Mouse (Mus musculus): ENCODE results near the gene Mxd3.

Mxd3 gene

DNA sequence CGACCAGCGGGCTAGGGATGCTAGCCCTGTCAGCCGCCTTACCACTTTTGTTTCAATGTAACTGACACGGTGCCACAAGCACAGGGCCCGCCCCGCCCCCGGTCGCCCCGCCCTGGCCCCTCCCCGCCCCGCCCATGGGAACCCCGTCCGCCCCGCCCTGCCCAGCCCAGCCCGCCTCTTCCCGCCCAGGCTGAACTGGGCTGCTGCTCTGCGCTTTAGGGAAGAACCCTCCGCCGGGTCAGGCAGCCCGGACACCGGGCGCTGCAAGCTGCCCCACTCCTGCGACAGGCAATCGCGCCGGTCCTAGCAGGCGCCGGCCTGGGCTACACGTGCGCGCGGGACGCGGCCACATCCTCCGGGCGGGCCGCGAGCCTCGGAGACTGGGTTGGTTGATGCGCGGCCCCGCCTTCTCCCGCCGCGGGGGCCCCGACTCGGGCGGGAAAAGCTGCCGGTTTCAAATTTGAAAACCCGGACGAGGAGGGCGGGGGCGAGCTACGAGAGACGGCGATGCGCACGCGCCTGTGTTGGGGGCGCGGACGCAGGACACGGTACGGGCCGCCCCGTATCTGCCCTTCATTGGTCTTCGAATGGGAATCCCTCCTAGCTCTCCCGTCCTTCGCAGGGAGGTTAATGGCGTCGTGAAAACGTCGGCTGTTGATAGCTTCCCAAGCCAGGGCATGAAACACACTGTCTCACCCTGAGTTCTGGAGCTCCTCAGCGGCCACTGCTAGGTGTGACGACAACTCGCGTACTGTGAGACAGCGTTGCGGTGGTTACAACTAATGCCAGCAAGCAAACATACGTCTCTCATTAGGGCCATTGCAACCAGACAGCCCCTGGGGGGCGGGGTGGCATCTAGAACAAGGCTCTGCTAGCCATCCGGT is at the start of gene Mxd3:
Mxd3 (minus strand) TSS at position 141 of the 884 bp plus-strand sequence.
- peak; percentile 81 for DNase-seq (ENCODE audit: low read depth, low spot score)

DNA sequence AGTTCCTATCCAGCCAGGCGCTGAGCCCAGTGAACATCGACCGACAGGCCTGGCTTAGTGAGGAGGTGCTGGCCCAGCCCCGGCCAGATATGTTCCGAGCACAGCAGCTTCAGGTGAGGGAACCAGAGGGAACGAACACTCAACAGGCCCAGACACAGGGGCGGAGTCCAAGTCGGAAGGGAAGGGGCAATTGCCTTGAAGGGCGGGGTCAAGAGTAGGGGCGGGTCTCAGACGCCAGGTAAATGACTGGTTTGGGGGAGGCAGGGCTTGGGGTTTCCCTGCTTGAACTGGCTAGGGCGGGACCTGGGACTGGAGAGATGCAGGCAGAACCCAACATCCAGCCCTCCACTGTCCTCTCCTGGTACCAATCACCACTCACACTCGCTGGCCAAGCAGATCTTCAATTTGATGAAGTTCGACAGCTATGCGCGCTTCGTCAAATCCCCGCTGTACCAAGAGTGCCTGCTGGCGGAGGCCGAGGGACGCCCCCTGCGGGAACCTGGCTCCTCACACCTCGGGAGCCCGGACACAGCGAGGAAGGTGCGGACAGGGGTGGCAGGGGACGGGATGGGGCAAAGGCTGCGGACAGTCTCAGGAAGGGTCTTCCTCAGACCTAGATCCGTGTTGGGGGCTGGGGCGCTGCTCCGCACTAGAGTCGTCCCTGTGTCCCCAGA is 49.4 kb upstream of the Mxd3 start:
- DNase-seq (ENCODE audit: low read depth, low spot score), result no peak

GRCm38 (mm10) chr13:55375877-55376276 is 46.3 kb upstream of the Mxd3 start:
- no peak for DNase-seq (ENCODE audit: low read depth, low spot score)

GRCm38 (mm10) chr13:55374206-55374924 is 44.7 kb upstream of the Mxd3 start:
- DNase-seq (ENCODE audit: low read depth, low spot score), result no peak

- DNase-seq (ENCODE audit: low read depth, low spot score), result no peak
Measured at GRCm38 (mm10) chr13:55371740-55372139, 42.1 kb upstream of the Mxd3 start.

GRCm38 (mm10) chr13:55371007-55371681 is 41.5 kb upstream of the Mxd3 start:
- no peak for DNase-seq (ENCODE audit: low read depth, low spot score)

DNA sequence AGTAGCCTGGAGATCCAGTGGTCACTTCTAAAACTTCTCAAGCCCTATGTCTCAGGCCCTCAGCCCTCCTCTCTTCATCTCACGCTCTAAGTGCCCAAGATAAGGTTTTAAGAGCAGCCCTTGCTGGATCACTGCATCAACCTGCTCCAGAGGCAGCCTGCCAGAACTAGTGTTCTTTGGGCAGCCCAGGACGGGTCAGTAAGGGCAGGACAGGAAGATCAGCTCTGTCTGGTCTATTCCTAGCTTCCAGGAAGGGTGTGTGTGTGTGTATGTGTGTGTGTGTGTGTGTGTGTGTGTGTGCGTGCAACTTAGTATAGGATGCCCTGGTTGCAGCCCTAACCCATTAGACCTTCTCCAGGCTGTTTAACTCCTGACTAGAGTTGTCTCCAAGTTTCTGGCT is 40.6 kb upstream of the Mxd3 start:
- DNase-seq (ENCODE audit: low read depth, low spot score), result no peak

- peak; percentile 34 for DNase-seq (ENCODE audit: low read depth, low spot score)
Measured at GRCm38 (mm10) chr13:55369531-55370114, 40.0 kb upstream of the Mxd3 start, which contains the start of gene Rgs14. Gene Rgs14, plus strand, starts transcription at chr13:55369732.

GRCm38 (mm10) chr13:55368401-55368800 is 38.8 kb upstream of the Mxd3 start:
- DNase-seq (ENCODE audit: low read depth, low spot score), result no peak

DNA sequence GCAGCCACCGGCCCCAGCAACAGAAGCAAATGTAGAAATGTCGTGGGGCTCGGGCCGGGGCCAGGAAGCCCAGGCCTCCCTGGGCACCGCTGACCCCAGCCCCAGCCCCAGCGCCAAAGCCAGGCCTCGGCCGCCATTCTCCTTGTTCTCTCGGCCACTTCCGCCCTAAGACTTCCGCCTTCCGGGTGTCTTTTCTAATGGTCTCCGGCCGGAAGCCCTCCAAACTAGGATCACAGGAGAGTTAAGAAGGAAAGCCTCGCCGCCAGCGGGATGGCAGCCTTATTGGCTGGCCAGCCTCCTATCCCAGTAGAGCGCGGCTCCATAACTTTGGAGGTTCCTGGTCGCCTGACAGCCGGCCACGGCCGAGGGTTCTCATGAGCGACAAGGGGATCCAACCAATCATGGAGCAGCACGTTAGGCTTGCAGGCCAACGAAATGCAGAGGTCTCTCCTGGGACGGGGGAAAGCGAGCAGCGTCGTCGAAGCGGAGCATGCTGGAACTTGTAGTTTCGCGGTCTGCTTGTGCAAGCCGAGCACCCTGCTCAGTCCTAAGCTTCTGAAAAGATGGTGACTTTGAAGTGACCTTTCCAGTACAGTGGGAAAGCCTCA is 32.9 kb upstream of the Mxd3 start, which contains the start of gene Lman2:
Lman2 (minus strand) TSS at position 331 of the 608 bp plus-strand sequence.
- peak; percentile 93 for DNase-seq (ENCODE audit: low read depth, low spot score)

GRCm38 (mm10) chr13:55361974-55362452 is 32.4 kb upstream of the Mxd3 start:
- DNase-seq (ENCODE audit: low read depth, low spot score), result no peak

DNA sequence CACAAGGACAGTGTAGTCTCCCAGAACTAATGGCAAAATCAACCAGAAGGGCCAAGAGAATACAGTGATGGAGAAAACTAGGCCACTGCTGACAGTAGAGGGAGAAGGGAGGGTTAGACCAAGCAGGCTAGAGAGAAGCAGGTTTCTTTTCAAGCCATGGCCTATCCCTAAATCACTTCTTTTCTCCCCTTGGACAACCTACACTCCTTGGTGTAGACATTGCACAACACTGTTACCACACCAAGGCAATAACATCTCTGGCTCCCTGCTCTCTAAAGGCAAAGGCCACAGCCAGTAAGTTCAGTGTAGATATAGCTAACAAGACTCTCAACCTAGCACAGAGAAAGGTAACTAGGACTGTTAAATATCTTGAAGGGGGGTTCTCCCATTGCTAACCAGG is 31.5 kb upstream of the Mxd3 start:
- no peak for DNase-seq (ENCODE audit: low read depth, low spot score)

DNA sequence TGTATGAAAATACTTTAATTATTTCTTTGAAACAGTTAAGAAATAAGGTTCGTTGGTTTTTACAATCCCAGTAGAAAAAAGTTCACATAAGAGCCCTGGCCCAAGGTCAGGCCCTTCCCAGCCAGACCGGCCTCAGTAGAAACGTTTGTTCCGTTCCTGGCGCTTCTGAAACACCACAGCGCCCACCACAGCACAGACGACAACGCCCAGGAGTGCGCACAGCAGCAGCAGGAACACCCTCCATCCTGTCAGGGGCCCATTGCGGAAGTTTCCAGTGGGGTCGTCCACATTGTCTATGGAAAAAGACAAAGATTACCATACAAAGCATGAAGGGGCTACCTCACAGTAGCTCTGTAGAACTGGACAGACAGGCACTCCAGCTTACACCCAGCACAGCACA is 17.1 kb upstream of the Mxd3 start:
- no peak for DNase-seq (ENCODE audit: low read depth, low spot score)

- DNase-seq (ENCODE audit: low read depth, low spot score), result no peak
Measured at GRCm38 (mm10) chr13:55344286-55344685, 14.7 kb upstream of the Mxd3 start.

- DNase-seq (ENCODE audit: low read depth, low spot score), result no peak
Measured at GRCm38 (mm10) chr13:55342469-55342868, 12.8 kb upstream of the Mxd3 start.

- no peak for DNase-seq (ENCODE audit: low read depth, low spot score)
Measured at GRCm38 (mm10) chr13:55339259-55339658, 9.6 kb upstream of the Mxd3 start.

DNA sequence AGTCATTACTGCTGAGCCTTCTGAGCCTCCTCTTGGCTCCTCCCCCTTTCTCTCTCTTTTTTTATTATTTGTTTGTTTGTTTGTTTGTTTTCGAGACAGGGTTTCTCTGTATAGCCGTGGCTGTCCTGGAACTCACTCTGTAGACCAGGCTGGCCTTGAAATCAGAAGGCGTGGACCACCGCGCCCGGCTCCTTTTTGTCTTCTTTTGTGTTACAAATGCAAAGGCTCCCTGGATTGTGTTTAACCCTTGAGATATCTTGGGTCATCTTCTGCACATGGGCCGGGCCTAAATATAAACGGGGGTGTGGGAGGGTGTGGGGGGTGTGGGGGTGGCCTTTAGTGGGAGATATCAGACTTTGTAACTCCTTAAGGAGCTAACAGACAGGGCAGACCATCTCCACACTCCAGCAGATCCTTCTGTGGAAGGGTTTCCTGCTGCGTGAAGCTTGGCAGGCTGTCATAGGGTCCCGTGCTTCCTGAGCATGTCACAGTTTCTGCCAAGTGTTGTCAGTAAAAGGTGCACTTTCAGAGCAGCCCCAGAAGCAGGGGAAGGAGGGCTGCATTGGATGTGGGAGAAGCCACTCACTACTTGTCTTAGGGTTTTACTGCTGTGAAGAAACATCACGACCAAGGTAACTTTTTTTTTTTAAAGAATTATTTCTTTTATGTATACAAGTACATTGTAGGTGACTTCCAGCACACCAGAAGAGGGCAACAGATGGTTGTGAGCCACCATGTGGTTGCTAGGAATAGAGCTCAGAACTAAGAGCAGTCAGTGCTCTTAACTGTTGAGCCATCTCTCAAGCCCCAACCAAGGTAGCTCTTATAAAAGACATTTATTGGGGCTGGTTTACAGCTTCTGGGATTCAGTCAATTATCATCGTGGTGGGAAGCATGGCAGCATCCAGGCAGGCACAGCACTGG is 8.8 kb upstream of the Mxd3 start:
- no peak for DNase-seq (ENCODE audit: low read depth, low spot score)

DNA sequence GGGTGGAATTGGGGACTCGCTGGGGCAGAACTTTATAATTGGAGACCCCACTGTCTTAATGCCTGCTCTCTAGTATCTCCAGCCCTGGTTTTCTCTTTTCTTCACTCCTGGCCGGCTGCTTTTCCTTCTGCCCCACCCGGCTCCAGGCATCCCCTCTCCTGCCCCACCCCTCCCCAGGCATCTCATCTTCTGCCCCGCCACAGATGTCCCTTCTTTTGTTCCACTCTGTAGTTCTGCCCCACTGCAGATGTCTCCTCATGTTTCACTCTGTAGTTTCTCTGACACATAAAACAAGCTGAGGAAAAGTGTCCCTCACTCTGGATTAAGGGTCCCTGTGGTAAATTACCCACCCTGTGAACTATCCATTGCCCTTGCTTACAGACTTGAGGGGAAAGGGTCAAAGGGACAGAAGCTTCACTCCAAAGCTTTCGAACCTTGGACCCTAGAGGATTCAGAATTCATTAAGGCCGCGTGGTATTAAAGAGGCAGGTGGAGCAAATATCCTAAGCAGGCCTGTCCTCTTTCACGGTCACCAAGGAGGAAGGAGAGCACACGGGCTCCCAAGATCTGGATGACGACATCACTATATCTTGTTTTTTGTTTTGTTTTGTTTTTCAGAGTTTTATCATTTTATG is 7.8 kb upstream of the Mxd3 start:
- DNase-seq (ENCODE audit: low read depth, low spot score), result no peak

- DNase-seq (ENCODE audit: low read depth, low spot score), result no peak
Measured at GRCm38 (mm10) chr13:55335701-55336100, 6.1 kb upstream of the Mxd3 start.
